Mouse (Mus musculus) spleen, adult 2 months (tissue): ENCODE results near the gene Mblac1. TPM values are rescaled to one million over a fixed set of nuclear protein-coding genes. Genes with fewer than 3 reads are reported as not detected.
A peak's percentile ranks its signal among the peaks of the same experiment; 100 is the strongest.
"Not testable (repeated sequence)": the region's sequence is repeated elsewhere in the genome, so short reads cannot be mapped to it uniquely, and the experiment has no call there.

Experiments
- DNase-seq, 2 experiments: peaks; one replicate each; pipeline versions ENCODE4 v3.0.0 to v3.0.0-alpha.2; 2012 to 2021; ENCODE audit warnings: low spot score in 2 of 2, low read depth in 1 of 2
- H3K27ac ChIP-seq: fragments of 200-500 bp; 2 replicates; pipeline ENCODE4 v1.5.1; 2012; ENCODE audit warnings: low read length, inconsistent platforms; ENCODE audit not compliant: insufficient read depth
- H3K27me3 ChIP-seq: fragments of 200-500 bp; 2 replicates; pipeline ENCODE4 v1.6.1; 2012; ENCODE audit warnings: mild to moderate bottlenecking, moderate library complexity, low read length, inconsistent platforms; ENCODE audit not compliant: control insufficient read depth, insufficient read depth
- H3K36me3 ChIP-seq: fragments of 200-500 bp; 2 replicates; pipeline ENCODE4 v1.6.1; 2012; ENCODE audit warnings: mild to moderate bottlenecking, low read length, inconsistent platforms; ENCODE audit not compliant: control insufficient read depth, insufficient read depth
- H3K4me1 ChIP-seq: fragments of 200-500 bp; 2 replicates; pipeline ENCODE4 v1.6.1; 2011; ENCODE audit warnings: inconsistent platforms; ENCODE audit not compliant: control insufficient read depth, insufficient read depth, insufficient read length
- H3K4me3 ChIP-seq: fragments of 200-500 bp; 2 replicates; pipeline ENCODE4 v1.5.1; 2011; ENCODE audit warnings: mild to moderate bottlenecking, inconsistent platforms; ENCODE audit not compliant: insufficient read depth, insufficient read length; ENCODE audit errors: extremely low read depth
- CTCF ChIP-seq: fragments of 200-500 bp; IDR thresholded peaks from 2 replicates; pipeline ENCODE4 v1.5.1; 2011; ENCODE audit warnings: mild to moderate bottlenecking, inconsistent platforms; ENCODE audit not compliant: insufficient read depth, insufficient read length, insufficient replicate concordance; ENCODE audit errors: extremely low read depth
- POLR2A ChIP-seq: fragments of 200-500 bp; IDR thresholded peaks from 2 replicates; pipeline ENCODE4 v1.6.1; 2011; ENCODE audit warnings: low read depth, low read length, inconsistent platforms
- WGBS: fragments of 180-500 bp; shearing (Covaris S2); methylation state at CpG from one replicate; pipeline ENCODE4 v1.1.7; 2018; 5-methylcytosine and 5-hydroxymethylcytosine counted together
- polyA plus RNA-seq: library from polyadenylated mRNA; depleted of rRNA; stranded (reverse); fragments of >200 nt; gene quantifications from 2 replicates; pipeline ENCODE4 v1.2.3, GENCODE M21; 2012

Mblac1 gene
- polyA plus RNA-seq, 1 experiment: 2.6 TPM

GRCm38 (mm10) chr5:138187661-138188306 is 6.3 kb upstream of the Mblac1 start:
- Histone ChIP-seq H3K36me3 (peaks cover 7% of the 10 kb centered on the region), H3K4me1 (no peaks in the 10 kb centered on the region), H3K27ac (peak overlapping the region; percentile 79), H3K4me3 (peak overlapping the region; percentile 82), H3K27me3 (no peaks in the 10 kb centered on the region)
- TF ChIP-seq CTCF (no peak), POLR2A (no peak)
- WGBS: under 1% methylated on average over 10 of the region's 10 CpGs
- peak; percentile 62 to 72 for DNase-seq

- Histone ChIP-seq H3K4me3 (peak overlapping the region; percentile 93), H3K36me3 (no peaks in the 10 kb centered on the region), H3K4me1 (peaks cover 5% of the 10 kb centered on the region; the same call in 1 of the 2 replicates), H3K27me3 (no peaks in the 10 kb centered on the region), H3K27ac (peak overlapping the region; percentile 86)
- WGBS: 3% methylated on average over 29 of the region's 29 CpGs
- no peak for DNase-seq
- TF ChIP-seq POLR2A: no peak
- TF ChIP-seq CTCF: no peak
Observed at GRCm38 (mm10) chr5:138194755-138195345, 736 bp downstream of the Mblac1 start.

GRCm38 (mm10) chr5:138195463-138195862 is 1.3 kb downstream of the Mblac1 start:
- Histone ChIP-seq H3K27me3 (no peaks in the 10 kb centered on the region), H3K4me3 (no peak overlapping the region), H3K27ac (no peak overlapping the region), H3K4me1 (peaks cover 5% of the 10 kb centered on the region; the same call in 1 of the 2 replicates), H3K36me3 (no peaks in the 10 kb centered on the region)
- no peak for TF ChIP-seq POLR2A
- TF ChIP-seq CTCF: no peak
- WGBS: 54% methylated on average over 7 of the region's 7 CpGs
- no peak for DNase-seq

DNA sequence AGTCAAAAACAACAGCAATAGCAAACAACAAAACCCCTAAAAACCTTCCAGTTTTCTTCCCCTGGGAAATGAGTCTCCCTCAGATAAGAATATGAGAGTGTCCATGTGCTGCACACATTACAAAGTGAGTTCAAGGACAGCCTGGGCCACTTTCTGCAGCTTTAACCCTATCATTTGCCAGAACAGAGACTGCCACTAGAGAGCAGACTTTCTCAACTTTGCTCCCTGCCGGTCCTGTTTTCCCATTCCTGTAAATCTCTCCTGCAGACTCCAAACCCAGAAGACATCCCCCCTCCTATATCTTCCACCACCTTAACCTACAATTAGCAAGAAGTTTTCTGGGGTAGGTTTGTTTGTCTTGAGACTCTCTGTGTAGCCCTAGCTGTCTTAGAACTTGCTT is 5.5 kb downstream of the Mblac1 start:
- TF ChIP-seq CTCF (no peak), POLR2A (no peak)
- no peak for DNase-seq
- Histone ChIP-seq H3K4me1 (peaks cover 5% of the 10 kb centered on the region; the same call in 1 of the 2 replicates), H3K36me3 (no peaks in the 10 kb centered on the region), H3K27ac (no peak overlapping the region), H3K27me3 (no peaks in the 10 kb centered on the region), H3K4me3 (no peak overlapping the region)
- WGBS: 8% methylated on average over 1 of the region's 1 CpGs

DNA sequence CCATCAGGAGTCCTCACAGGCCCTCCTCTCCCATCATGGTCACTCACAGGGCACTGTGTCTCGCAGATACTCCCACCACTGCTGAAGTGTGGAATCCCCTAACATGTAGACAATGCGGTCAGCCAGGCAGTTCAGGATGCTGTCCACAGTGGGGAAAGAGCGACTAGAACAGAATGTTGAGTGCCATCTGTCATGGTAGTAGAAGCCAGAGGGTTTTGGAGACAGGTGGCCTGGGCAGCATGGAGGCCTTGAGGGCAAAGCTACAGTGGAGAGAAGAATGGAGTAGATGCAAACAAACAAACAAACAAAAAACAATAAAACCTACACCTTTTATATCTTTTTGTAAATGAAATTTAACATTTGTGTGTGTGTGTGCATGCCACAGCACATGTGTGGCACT is 8.0 kb downstream of the Mblac1 start:
- Histone ChIP-seq H3K36me3 (no peaks in the 10 kb centered on the region), H3K27me3 (no peaks in the 10 kb centered on the region), H3K4me3 (no peak overlapping the region), H3K27ac (no peak overlapping the region), H3K4me1 (no peaks in the 10 kb centered on the region)
- DNase-seq: no peak
- TF ChIP-seq POLR2A: no peak
- TF ChIP-seq CTCF: no peak
- WGBS: 93% methylated on average over 3 of the region's 3 CpGs

DNA sequence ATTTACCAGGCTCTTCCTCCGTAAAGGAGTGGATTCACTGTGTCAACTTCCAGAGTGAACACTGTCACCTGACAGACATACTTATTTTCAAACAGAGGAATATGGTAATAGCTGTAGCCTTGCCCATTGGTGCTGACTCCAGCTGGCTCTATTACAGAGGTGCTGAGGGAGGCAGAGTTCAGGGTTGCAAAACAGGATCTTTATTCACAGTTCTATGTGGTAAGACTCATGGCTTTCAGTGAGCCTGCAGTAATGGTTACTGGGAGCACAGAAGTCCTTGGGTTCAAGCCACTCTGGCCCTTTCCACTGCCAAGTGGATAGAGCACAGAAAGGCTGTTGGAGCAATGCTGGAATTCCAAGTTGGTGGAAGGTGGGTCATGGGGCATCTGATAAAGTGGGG is 13.1 kb downstream of the Mblac1 start:
- WGBS: 78% methylated on average over 1 of the region's 1 CpGs
- Histone ChIP-seq H3K4me1 (no peaks in the 10 kb centered on the region), H3K27ac (no peak overlapping the region), H3K4me3 (no peak overlapping the region), H3K36me3 (no peaks in the 10 kb centered on the region), H3K27me3 (no peaks in the 10 kb centered on the region)
- no peak for TF ChIP-seq POLR2A
- TF ChIP-seq CTCF: no peak
- DNase-seq: no peak

GRCm38 (mm10) chr5:138207873-138208272 is 13.8 kb downstream of the Mblac1 start:
- no peaks in the 10 kb centered on the region for H3K27me3 ChIP-seq
- no peak overlapping the region for H3K4me3 ChIP-seq
- TF ChIP-seq CTCF: no peak
- no peak for TF ChIP-seq POLR2A
- H3K4me1 ChIP-seq: no peaks in the 10 kb centered on the region
- no peaks in the 10 kb centered on the region for H3K36me3 ChIP-seq
- WGBS: 86% methylated on average over 4 of the region's 4 CpGs
- DNase-seq: no peak
- no peak overlapping the region for H3K27ac ChIP-seq

- H3K27ac ChIP-seq, H3K27me3 ChIP-seq, H3K4me3 ChIP-seq, DNase-seq, H3K36me3 ChIP-seq, H3K4me1 ChIP-seq: not testable (repeated sequence)
- 86% methylated on average over 13 of the region's 13 CpGs for WGBS
Observed at GRCm38 (mm10) chr5:138216632-138217031, 22.5 kb downstream of the Mblac1 start.
